Mouse (Mus musculus): ENCODE measurements at regions not wholly inside any gene's neighbourhood (a gene's known extent, or its start where the extent isn't known, plus 50 kb on each side); places are given as distances from the start of the nearest gene placed in this dataset.
"Not testable (repeated sequence)": the region's sequence is repeated elsewhere in the genome, so short reads cannot be mapped to it uniquely, and the experiment has no call there.

- DNase-seq (ENCODE audit: low spot score): not testable (repeated sequence)
These were observed 174.6 kb downstream of the Fam181b start for GRCm38 (mm10) chr7:93254287-93254686.

- no peak for DNase-seq (ENCODE audit: low spot score)
These were observed 206.1 kb downstream of the Fam181b start for GRCm38 (mm10) chr7:93285748-93286147.

GRCm38 (mm10) chr7:93291457-93291856 is 211.8 kb downstream of the Fam181b start:
- DNase-seq (ENCODE audit: low spot score): no peak

- DNase-seq (ENCODE audit: low spot score): no peak
These were observed 212.5 kb downstream of the Fam181b start for GRCm38 (mm10) chr7:93291945-93292696.

GRCm38 (mm10) chr7:93312731-93313130 is 233.1 kb downstream of the Fam181b start:
- DNase-seq (ENCODE audit: low spot score): no peak

DNA sequence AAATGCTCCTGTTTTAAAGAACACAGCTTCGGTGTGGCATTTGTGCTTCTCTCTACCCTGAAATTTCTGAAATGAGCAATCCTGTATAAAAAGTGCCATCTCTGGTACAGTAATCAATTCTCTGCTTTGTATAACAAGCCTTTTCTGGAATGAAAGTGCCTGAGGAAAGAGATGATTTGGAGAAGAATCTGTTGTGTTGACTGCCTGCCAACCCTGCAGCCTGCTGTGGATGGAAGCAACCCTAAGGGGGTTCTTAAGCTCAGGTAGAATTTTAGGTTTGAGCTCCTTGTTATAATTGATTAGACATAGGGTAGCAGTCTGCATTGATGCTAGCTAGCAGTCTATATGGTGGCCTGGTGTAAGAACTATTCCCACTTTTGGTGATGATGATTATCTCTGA is 251.7 kb downstream of the Fam181b start:
- DNase-seq (ENCODE audit: low spot score): no peak

GRCm38 (mm10) chr7:93332203-93332602 is 252.5 kb downstream of the Fam181b start:
- no peak for DNase-seq (ENCODE audit: low spot score)

DNA sequence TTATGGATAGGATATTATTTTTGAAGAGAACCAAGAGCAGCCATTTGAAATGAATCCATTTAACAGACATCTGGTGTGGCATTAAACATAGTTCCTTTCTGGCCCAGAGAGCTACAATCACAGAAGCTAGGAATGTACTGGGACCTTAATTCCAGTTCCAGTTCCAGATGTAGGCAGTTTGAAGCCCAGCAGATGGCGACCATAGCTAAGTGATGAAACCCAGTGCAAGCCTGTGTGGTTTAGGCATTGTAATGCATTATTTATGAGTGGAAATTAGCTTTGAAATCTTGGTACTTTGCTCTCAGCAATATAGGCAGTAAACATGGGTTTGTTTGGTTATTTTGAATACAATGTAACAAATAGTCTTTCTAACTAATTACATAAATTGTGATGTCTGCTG is 256.8 kb downstream of the Fam181b start:
- DNase-seq (ENCODE audit: low spot score): peak; percentile 10
